Mouse (Mus musculus) c-Kit-positive CD71-positive TER-119-positive erythroid progenitor cells, embryonic 14.5 days (primary cell): ENCODE measurements around the gene Galk1.

ENCODE experiments used
- DNase-seq: peaks from one replicate; pipeline ENCODE4 v3.0.0-alpha.2; 2013; ENCODE audit warnings: low spot score

Gene Galk1

DNA sequence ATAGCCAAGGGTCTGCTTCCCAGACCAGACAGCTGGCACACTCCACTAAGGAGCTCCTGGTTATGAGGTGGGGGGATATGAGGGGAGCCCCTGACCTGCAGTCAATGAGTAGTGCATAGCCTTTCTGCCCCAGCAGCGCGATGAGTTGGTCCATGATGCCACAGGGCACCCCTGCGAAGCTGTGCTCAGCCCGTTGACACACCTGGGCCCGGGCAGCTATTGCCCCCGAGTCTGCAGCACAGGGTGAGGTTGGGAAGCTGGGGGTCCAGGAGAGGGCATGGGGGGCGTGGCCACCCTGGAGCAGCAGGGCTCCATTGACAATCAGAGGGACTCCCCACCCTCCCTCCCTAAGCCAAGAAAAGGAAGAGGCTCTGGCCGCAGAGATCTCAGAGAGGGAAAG lies 2.4 kb downstream of the Galk1 start:
- no peak for DNase-seq

- DNase-seq, result no peak
These were observed 2.9 kb downstream of the Galk1 start for GRCm38 (mm10) chr11:116009661-116010060.

DNA sequence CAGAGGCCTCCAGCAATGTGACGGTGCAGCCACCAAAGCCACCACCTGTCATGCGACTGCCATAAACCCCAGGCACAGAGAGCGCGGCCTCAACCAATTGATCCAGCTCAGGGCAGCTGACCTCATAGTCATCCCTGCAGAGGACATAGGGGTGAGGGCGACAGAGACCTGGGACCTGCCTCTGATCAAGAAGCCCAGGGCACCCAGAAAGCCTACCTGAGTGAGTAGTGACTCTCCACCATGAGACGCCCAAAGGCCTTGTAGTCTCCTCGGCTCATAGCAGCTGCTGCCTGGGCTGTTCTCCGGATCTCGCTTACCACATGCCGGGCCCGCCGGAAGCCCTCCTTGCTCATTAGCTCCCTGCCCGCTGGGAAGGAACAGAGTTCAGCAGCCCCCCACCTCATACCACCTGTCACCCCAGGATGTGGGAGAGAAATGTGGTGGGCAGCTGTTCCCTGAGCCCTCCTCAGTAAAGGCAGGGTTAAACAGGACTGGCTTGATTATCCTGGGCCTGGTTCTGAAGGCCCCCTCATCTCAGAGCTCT lies 3.6 kb downstream of the Galk1 start:
- DNase-seq, result no peak

GRCm38 (mm10) chr11:116008411-116008810 lies 4.1 kb downstream of the Galk1 start:
- no peak for DNase-seq

DNA sequence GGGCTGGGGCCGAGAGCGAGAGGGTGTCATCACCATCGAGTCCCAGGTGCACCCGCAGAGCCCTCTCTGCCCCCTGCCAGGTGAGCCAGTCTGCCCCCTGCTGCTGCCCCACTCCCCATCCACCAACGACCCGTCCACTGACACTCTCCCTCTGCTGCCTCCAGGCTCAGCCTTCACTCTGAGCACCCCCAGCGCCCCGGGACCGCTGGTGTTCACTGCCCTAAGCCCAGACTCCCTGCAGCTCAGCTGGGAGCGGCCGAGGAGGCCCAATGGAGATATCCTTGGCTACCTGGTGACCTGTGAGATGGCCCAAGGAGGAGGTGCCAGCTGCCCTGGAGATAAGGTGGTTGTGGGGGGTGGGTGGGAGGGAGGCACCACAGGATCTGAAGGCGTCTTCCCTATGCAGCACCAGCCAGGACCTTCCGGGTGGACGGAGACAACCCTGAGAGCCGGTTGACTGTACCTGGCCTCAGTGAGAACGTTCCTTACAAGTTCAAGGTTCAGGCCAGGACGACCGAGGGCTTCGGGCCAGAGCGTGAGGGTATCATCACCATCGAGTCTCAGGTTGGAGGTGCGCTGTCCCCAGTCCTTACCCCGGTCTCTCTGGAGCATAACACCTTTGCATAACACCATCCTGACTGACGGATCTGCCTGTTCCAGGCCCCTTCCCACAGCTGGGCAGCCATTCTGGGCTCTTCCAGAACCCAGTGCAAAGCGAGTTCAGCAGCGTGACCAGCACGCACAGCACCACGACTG lies 5.2 kb downstream of the Galk1 start:
- DNase-seq, result no peak

- DNase-seq, result no peak
These were observed 6.7 kb downstream of the Galk1 start for GRCm38 (mm10) chr11:116005701-116006419.

GRCm38 (mm10) chr11:116004840-116005700 lies 7.4 kb downstream of the Galk1 start:
- DNase-seq, result no peak

DNA sequence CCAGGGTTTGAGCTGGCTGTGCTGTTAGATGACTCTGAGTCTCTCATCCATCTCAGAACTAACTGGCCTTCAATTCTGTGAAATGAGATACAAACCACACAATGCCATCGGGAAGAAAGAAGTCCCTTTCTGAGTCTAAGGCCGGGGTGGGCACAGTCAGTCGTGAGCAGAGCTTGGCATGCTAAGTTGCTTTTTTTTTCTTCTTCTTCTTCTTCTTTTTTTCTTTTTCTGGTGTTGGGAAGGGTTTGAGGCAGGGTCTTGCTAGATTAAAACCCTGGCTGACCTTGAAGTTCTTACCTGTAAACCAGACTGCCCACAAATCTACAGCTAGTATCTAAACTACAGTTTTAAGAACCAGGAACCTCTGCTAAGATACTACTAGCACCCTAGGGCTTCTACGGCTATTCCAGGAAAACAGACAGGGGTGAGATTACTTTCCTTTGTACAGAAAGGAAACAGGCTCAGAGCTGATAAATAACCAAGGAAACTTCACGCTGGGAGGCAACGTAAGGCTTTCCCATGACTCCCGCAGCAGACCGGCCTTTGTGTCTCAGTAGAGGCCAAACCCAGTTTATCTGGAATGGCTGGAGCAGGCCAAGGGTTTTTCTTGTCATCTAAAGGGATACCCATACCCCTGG lies 8.2 kb downstream of the Galk1 start:
- no peak for DNase-seq

- DNase-seq, result no peak
These were observed 9.6 kb downstream of the Galk1 start for GRCm38 (mm10) chr11:116002894-116003293.

DNA sequence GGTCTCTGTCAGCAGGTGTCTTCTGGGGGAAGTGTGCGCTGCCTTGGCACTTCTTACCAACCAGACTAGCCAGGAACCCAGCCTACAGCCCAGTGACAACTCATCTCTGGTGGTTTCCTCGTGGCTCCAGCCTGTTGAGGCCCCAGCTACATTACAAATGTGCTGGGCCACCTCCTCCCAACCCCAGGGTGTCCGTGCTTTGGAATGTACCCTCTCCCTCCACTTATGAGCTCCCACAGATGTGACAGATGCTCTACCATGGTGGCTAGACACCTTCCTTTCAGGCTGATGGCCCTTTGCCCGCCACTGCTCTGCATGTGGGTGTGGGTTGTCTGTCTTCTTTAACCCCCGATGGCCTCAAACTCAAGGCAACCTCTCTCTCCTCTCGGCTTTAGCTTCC lies 10.8 kb downstream of the Galk1 start:
- no peak for DNase-seq

- no peak for DNase-seq
These were observed 11.9 kb downstream of the Galk1 start for GRCm38 (mm10) chr11:116000607-116001006.

GRCm38 (mm10) chr11:115999538-116000143 lies 12.9 kb downstream of the Galk1 start:
- peak; percentile 71 for DNase-seq

- DNase-seq, result no peak
These were observed 13.5 kb downstream of the Galk1 start for GRCm38 (mm10) chr11:115999027-115999426.

DNA sequence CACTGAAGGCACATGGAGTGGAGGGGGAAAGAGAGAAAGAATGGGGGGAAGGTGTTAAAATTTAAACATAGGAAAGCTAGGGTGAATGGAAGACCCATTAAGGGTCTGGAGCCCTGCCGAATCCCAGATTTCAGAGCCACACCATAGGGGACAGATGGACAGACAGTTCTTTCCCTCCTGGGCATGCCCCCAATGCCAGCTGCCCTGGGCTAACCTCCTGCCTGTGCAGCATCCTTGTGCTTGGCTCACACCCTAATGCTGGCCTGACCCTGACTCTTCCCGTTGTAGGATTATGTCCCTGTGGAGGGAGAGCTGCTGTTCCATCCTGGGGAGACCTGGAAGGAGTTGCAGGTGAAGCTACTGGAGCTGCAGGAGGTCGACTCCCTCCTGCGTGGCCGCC lies 14.9 kb downstream of the Galk1 start:
- no peak for DNase-seq

DNA sequence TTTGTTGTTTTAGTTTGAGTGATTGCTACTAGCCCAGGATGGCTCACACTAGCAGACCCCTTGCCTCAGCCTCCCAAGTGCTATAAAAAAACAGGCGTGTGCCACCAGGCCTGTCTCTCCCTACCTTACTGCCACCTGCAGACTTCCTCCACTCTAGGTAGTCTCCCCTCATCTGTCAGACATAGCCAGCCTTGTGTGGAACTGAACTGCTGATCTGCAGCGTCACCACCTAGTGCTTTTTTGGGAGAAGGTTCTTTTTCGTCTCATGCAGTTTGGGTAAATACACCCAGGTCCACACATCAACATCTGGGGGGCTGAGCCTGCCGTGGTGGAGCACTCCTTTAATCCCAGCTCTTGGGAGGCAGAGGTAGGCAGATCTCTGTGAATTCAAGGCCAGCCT lies 15.5 kb downstream of the Galk1 start:
- DNase-seq, result no peak

DNA sequence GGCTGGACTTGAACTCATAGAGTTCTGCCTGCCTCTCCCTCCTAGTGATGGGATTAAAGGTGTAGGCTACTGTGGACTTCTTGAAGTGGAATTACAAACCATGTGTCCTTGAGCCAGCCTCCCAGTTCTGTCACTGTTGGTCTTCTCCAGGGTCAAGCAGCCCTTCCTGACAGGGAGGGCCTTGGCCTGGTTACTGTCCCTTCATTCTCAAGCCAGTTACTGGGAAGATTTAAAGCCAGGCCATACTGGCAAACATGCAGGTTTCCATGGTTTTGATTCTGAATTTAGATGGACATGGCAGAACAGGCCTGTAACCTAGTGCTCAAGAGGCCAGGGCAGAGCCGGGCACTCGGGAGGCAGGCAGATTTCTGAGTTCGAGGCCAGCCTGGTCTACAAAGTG lies 17.3 kb downstream of the Galk1 start:
- DNase-seq, result no peak

GRCm38 (mm10) chr11:115992098-115992497 lies 20.4 kb downstream of the Galk1 start:
- no peak for DNase-seq

GRCm38 (mm10) chr11:115989686-115990085 lies 22.8 kb downstream of the Galk1 start:
- no peak for DNase-seq

DNA sequence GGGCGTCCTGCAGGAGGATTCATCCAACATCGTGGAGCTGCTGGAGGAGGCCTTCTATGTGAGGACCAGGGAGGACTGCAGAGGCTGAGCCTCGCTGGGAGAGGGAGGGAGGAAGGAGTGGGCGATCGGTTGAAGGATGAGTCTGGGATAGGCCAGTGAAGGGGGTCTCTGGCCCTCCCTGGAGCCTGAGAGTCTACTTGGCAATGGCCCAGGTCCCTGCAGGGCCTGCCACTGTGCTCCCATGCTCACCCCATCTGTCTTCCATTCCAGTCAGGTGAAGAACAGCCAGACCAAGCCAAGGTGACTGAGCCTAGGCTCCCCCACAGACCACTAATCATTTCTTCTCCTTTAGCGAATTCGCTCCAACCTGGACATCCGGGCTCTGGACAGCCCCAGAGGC lies 29.2 kb downstream of the Galk1 start:
- no peak for DNase-seq

- DNase-seq, result no peak
These were observed 30.0 kb downstream of the Galk1 start for GRCm38 (mm10) chr11:115982472-115982871.

DNA sequence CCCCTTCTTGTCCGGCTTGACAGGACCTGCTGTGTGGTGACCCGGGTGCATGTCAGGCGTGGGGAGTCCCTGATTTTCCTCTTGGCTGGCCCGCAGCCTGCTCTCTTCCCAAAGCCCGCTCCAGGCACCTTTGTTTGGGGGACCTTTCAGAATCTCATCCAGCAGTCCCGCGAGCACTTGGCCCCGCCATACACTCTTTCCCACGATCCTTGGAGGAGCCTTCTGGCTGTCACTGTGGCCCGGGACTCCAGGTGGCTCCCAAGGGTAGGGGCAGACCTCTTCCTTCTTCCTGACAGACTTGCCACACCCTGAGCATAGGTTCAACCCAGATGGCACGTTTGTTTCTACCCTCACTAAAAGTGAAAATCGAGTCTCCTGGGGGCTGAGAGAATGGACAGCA lies 37.0 kb downstream of the Galk1 start:
- DNase-seq, result no peak

GRCm38 (mm10) chr11:115975083-115975420 lies 37.5 kb downstream of the Galk1 start:
- no peak for DNase-seq
